Mouse (Mus musculus): ENCODE measurements around the gene Ctdnep1. TPM values are rescaled to one million over a fixed set of nuclear protein-coding genes. Genes with fewer than 3 reads are reported as not detected.

Ctdnep1 gene
- polyA plus RNA-seq (2012; rRNA removed; ENCODE audit: low replicate concordance): 106 and 148 TPM in 2 replicates

GRCm38 (mm10) chr11:69981141-69981762 lies at the start of gene Ctdnep1:
Ctdnep1 (plus strand) TSS chr11:69981156.

GRCm38 (mm10) chr11:69935137-69935879 lies 45.6 kb upstream of the Ctdnep1 start, which contains the start of gene Ybx2:
Ybx2 (plus strand) TSS chr11:69935796.

GRCm38 (mm10) chr11:69948066-69948762 lies 32.7 kb upstream of the Ctdnep1 start, which contains the start of gene Slc2a4:
Slc2a4 (minus strand) TSS chr11:69948188.

GRCm38 (mm10) chr11:69964650-69965270 lies 16.2 kb upstream of the Ctdnep1 start, which contains the start of gene Cldn7:
Cldn7 (plus strand) TSS chr11:69964779.

GRCm38 (mm10) chr11:69982225-69982624 lies 1.3 kb downstream of the Ctdnep1 start, which contains the start of gene Elp5:
Elp5 (minus strand) TSS chr11:69982517.

GRCm38 (mm10) chr11:69990850-69991691 lies 10.1 kb downstream of the Ctdnep1 start, which contains the start of gene Gabarap:
Gabarap (plus strand) TSS chr11:69991143.

GRCm38 (mm10) chr11:69995391-69995960 lies 14.5 kb downstream of the Ctdnep1 start, which contains the start of gene Phf23:
Phf23 (plus strand) TSS chr11:69995777.

GRCm38 (mm10) chr11:70000396-70000898 lies 19.5 kb downstream of the Ctdnep1 start, which contains the start of gene Dvl2:
Dvl2 (plus strand) TSS chr11:70000595.

DNA sequence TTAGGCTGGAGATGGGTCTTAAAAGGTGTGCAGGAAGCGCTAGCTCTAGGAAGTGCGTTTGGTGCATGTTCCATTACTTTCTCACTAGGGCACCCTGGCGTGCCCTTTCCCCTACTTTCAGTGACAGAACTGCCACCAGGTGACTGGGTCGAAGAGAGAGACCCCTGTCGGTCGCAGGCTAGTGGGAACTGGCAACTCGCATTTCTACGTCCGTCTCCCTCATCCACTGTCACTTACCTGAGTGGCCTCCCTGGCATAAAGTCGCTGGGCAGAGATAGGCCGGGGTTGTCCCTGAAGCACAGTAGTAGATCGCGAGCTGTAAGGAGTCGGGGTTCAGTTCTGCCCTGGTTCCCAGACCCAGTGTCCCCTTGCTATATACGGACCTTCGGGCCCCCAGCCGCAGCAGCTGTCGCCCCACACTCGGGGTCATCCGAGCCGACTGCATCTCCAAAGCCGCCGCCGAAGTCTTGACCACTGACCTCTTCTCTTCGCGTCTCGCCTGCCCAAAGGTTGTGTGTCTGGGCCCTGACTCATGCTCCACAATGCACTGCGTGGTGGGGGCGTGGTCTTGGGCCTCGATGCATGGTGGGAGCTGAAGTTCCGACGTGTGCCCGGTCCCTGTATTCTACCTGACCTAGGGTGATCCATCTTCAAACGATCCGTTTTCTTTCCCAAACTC lies 34.1 kb downstream of the Ctdnep1 start, which contains the start of gene Acadvl:
TSS of gene Acadvl (minus strand) at position 532 of the 679 bp plus-strand sequence.

DNA sequence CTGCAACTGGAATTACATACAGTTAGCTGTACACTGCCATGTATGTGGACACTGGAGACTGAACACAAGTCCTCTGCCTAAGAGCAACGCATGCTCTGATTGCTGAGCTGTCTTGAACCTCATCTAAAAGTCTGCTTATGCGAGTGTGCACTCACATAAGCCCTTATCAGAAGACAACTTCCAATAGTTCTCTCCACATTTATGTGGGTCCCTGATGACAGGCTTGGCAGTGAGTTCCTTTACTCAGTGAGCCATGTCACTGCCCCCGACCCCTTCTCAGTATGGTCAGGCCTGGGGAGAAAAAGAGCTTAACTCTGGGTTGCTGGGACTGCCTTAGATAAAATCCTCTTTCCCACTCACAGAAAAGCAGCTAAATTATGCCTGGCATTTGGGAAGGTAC lies 35.7 kb downstream of the Ctdnep1 start, which contains the start of gene Dlg4:
TSS of gene Dlg4 (plus strand) at position 274 of the 400 bp plus-strand sequence.

Other genes with a start within 250 kb of the Ctdnep1 start
- 15.1 and 47.7 TPM in 2 replicates for gene Polr2a, start 222.5 kb upstream of the Ctdnep1 start, polyA plus RNA-seq (2012; rRNA removed; ENCODE audit: low replicate concordance)
- gene Slc35g3, start 219.2 kb upstream of the Ctdnep1 start, polyA plus RNA-seq (2012; rRNA removed; ENCODE audit: low replicate concordance): 0.10 and 0.21 TPM in 2 replicates
- 44.2 and 58.0 TPM in 2 replicates for gene Zbtb4, start 215.2 kb upstream of the Ctdnep1 start, polyA plus RNA-seq (2012; rRNA removed; ENCODE audit: low replicate concordance)
- 15.3 and 30.1 TPM in 2 replicates for gene Chrnb1, start 185.2 kb upstream of the Ctdnep1 start, polyA plus RNA-seq (2012; rRNA removed; ENCODE audit: low replicate concordance)
- gene Fgf11, start 179.3 kb upstream of the Ctdnep1 start, polyA plus RNA-seq (2012; rRNA removed; ENCODE audit: low replicate concordance): 9.8 and 16.7 TPM in 2 replicates
- 0.16 and 7.0 TPM in 2 replicates for gene Tmem102, start 175.5 kb upstream of the Ctdnep1 start, polyA plus RNA-seq (2012; rRNA removed; ENCODE audit: low replicate concordance)
- gene Gm39566, start 165.9 kb upstream of the Ctdnep1 start, polyA plus RNA-seq (2012; rRNA removed; ENCODE audit: low replicate concordance): not detected in 2 replicates
- not detected in 2 replicates for gene Spem2, start 162.7 kb upstream of the Ctdnep1 start, polyA plus RNA-seq (2012; rRNA removed; ENCODE audit: low replicate concordance)
- gene Spem1, start 159.0 kb upstream of the Ctdnep1 start, polyA plus RNA-seq (2012; rRNA removed; ENCODE audit: low replicate concordance): 0.31 TPM in 1 of 2 replicates, not detected in the other
- 21.2 and 76.1 TPM in 2 replicates for gene Nlgn2, start 143.4 kb upstream of the Ctdnep1 start, polyA plus RNA-seq (2012; rRNA removed; ENCODE audit: low replicate concordance)
- 256 and 336 TPM in 2 replicates for gene Tmem256, start 142.6 kb upstream of the Ctdnep1 start, polyA plus RNA-seq (2012; rRNA removed; ENCODE audit: low replicate concordance)
- gene Plscr3, start 134.8 kb upstream of the Ctdnep1 start, polyA plus RNA-seq (2012; rRNA removed; ENCODE audit: low replicate concordance): 134 and 164 TPM in 2 replicates
- gene Tnk1, start 122.4 kb upstream of the Ctdnep1 start, polyA plus RNA-seq (2012; rRNA removed; ENCODE audit: low replicate concordance): 5.0 and 6.3 TPM in 2 replicates
- gene Tmem95, start 103.1 kb upstream of the Ctdnep1 start, polyA plus RNA-seq (2012; rRNA removed; ENCODE audit: low replicate concordance): not detected in 2 replicates
- 9.5 and 11.7 TPM in 2 replicates for gene Kctd11, start 99.8 kb upstream of the Ctdnep1 start, polyA plus RNA-seq (2012; rRNA removed; ENCODE audit: low replicate concordance)
- gene Acap1, start 85.6 kb upstream of the Ctdnep1 start, polyA plus RNA-seq (2012; rRNA removed; ENCODE audit: low replicate concordance): 3.5 and 5.1 TPM in 2 replicates
- 0.82 and 2.1 TPM in 2 replicates for gene 2810408A11Rik, start 80.2 kb upstream of the Ctdnep1 start, polyA plus RNA-seq (2012; rRNA removed; ENCODE audit: low replicate concordance)
- 40.1 and 69.0 TPM in 2 replicates for gene Neurl4, start 80.1 kb upstream of the Ctdnep1 start, polyA plus RNA-seq (2012; rRNA removed; ENCODE audit: low replicate concordance)
- gene Gps2, start 67.3 kb upstream of the Ctdnep1 start, polyA plus RNA-seq (2012; rRNA removed; ENCODE audit: low replicate concordance): 74.4 and 90.7 TPM in 2 replicates
- 533 and 726 TPM in 2 replicates for gene Eif5a, start 59.2 kb upstream of the Ctdnep1 start, polyA plus RNA-seq (2012; rRNA removed; ENCODE audit: low replicate concordance)
- 8.7 and 20.8 TPM in 2 replicates for gene Ybx2, start 45.4 kb upstream of the Ctdnep1 start, polyA plus RNA-seq (2012; rRNA removed; ENCODE audit: low replicate concordance)
- gene Slc2a4, start 33.0 kb upstream of the Ctdnep1 start, polyA plus RNA-seq (2012; rRNA removed; ENCODE audit: low replicate concordance): 205 and 344 TPM in 2 replicates
- 0.49 and 65.8 TPM in 2 replicates for gene Cldn7, start 16.4 kb upstream of the Ctdnep1 start, polyA plus RNA-seq (2012; rRNA removed; ENCODE audit: low replicate concordance)
- gene Elp5, start 1.4 kb downstream of the Ctdnep1 start, polyA plus RNA-seq (2012; rRNA removed; ENCODE audit: low replicate concordance): 95.6 and 101 TPM in 2 replicates
- gene Gabarap, start 10.0 kb downstream of the Ctdnep1 start, polyA plus RNA-seq (2012; rRNA removed; ENCODE audit: low replicate concordance): 566 and 640 TPM in 2 replicates
- gene Phf23, start 14.6 kb downstream of the Ctdnep1 start, polyA plus RNA-seq (2012; rRNA removed; ENCODE audit: low replicate concordance): 17.1 and 38.9 TPM in 2 replicates
- 9.4 and 27.1 TPM in 2 replicates for gene Dvl2, start 19.4 kb downstream of the Ctdnep1 start, polyA plus RNA-seq (2012; rRNA removed; ENCODE audit: low replicate concordance)
- gene Acadvl, start 34.3 kb downstream of the Ctdnep1 start, polyA plus RNA-seq (2012; rRNA removed; ENCODE audit: low replicate concordance): 153 and 251 TPM in 2 replicates
- 16.9 and 56.2 TPM in 2 replicates for gene Dlg4, start 35.8 kb downstream of the Ctdnep1 start, polyA plus RNA-seq (2012; rRNA removed; ENCODE audit: low replicate concordance)
- gene Asgr1, start 72.9 kb downstream of the Ctdnep1 start, polyA plus RNA-seq (2012; rRNA removed; ENCODE audit: low replicate concordance): 0.13 and 0.24 TPM in 2 replicates
- gene Asgr2, start 111.5 kb downstream of the Ctdnep1 start, polyA plus RNA-seq (2012; rRNA removed; ENCODE audit: low replicate concordance): 1.3 and 5.5 TPM in 2 replicates
- 25.4 and 35.8 TPM in 2 replicates for gene Mgl2, start 149.2 kb downstream of the Ctdnep1 start, polyA plus RNA-seq (2012; rRNA removed; ENCODE audit: low replicate concordance)
- 32.3 and 46.6 TPM in 2 replicates for gene Clec10a, start 175.0 kb downstream of the Ctdnep1 start, polyA plus RNA-seq (2012; rRNA removed; ENCODE audit: low replicate concordance)
- 3.5 and 5.8 TPM in 2 replicates for gene Slc16a11, start 231.6 kb downstream of the Ctdnep1 start, polyA plus RNA-seq (2012; rRNA removed; ENCODE audit: low replicate concordance)
- gene Slc16a13, start 239.9 kb downstream of the Ctdnep1 start, polyA plus RNA-seq (2012; rRNA removed; ENCODE audit: low replicate concordance): 4.4 and 8.0 TPM in 2 replicates
- 15.2 and 24.6 TPM in 2 replicates for gene Bcl6b, start 248.6 kb downstream of the Ctdnep1 start, polyA plus RNA-seq (2012; rRNA removed; ENCODE audit: low replicate concordance)